Mouse (Mus musculus) hindbrain, embryonic 13.5 days (tissue): ENCODE measurements around the gene Rnf169. TPM values are rescaled to one million over a fixed set of nuclear protein-coding genes. Genes with fewer than 3 reads are reported as not detected.

ENCODE experiments used
- ATAC-seq: fragments of 200-750 bp; cut with Nextera tagmentation; 2 replicates; pipeline ENCODE4 v1.8.0; 2017; ENCODE audit warnings: moderate TSS enrichment; ENCODE audit not compliant: low FRiP score
- H3K27ac ChIP-seq: fragments of 300-500 bp; sonication (generic); 2 replicates; pipeline ENCODE4 v1.5.1; 2015; ENCODE audit warnings: inconsistent platforms, mild to moderate bottlenecking, moderate library complexity
- H3K27me3 ChIP-seq: fragments of 300-500 bp; sonication (generic); 2 replicates; pipeline ENCODE4 v1.6.1; 2015; ENCODE audit warnings: mild to moderate bottlenecking, inconsistent platforms
- H3K36me3 ChIP-seq: fragments of 300-500 bp; sonication (generic); 2 replicates; pipeline ENCODE4 v1.6.1; 2015; ENCODE audit warnings: mild to moderate bottlenecking, inconsistent platforms
- H3K4me1 ChIP-seq: fragments of 300-500 bp; sonication (generic); replicated peaks from 2 replicates; pipeline ENCODE4 v1.6.1; 2015; ENCODE audit warnings: inconsistent platforms
- H3K4me2 ChIP-seq: fragments of 300-500 bp; sonication (generic); 2 replicates; pipeline ENCODE4 v1.6.1; 2015; ENCODE audit warnings: inconsistent platforms, mild to moderate bottlenecking, moderate library complexity
- H3K4me3 ChIP-seq: fragments of 300-500 bp; sonication (generic); 2 replicates; pipeline ENCODE4 v1.5.1; 2015; ENCODE audit warnings: mild to moderate bottlenecking, inconsistent platforms
- H3K9ac ChIP-seq: fragments of 300-500 bp; sonication (generic); 2 replicates; pipeline ENCODE4 v1.6.1; 2015; ENCODE audit warnings: mild to moderate bottlenecking, inconsistent platforms
- H3K9me3 ChIP-seq: fragments of 300-500 bp; sonication (generic); 2 replicates; pipeline ENCODE4 v1.6.1; 2016; ENCODE audit warnings: inconsistent platforms
- WGBS: fragments of 180-500 bp; shearing (Covaris S2); methylation state at CpG from one replicate; pipeline ENCODE4 v1.1.7; 2015; 5-methylcytosine and 5-hydroxymethylcytosine counted together
- polyA plus RNA-seq: library from polyadenylated mRNA; unstranded; fragments of >200 nt; fragmentation: Nextera tagmentation; extraction: Ambion mirVana; gene quantifications from 2 replicates; pipeline ENCODE4 v1.2.1, GENCODE M21; 2015

Gene Rnf169
- polyA plus RNA-seq, 1 experiment from 2014 or later: 4.5 TPM

GRCm38 (mm10) chr7:99998668-99999067, 18.4 kb upstream of the Rnf169 start:
- 93% methylated on average over 3 of the region's 3 CpGs for WGBS
- no peak for ATAC-seq

GRCm38 (mm10) chr7:99995186-99995585, 14.9 kb upstream of the Rnf169 start:
- Histone ChIP-seq H3K9me3 (no peaks in the 10 kb centered on the region), H3K27ac (no peak overlapping the region), H3K9ac (no peak overlapping the region), H3K4me3 (no peak overlapping the region), H3K4me1 (no peaks in the 10 kb centered on the region), H3K27me3 (no peaks in the 10 kb centered on the region), H3K4me2 (no peak overlapping the region), H3K36me3 (no peaks in the 10 kb centered on the region)
- ATAC-seq: no peak
- WGBS: 67% methylated on average over 7 of the region's 7 CpGs

More at GRCm38 (mm10) chr7:99998668-99999067, 18.4 kb upstream of the Rnf169 start:
- Histone ChIP-seq H3K27ac (no peak overlapping the region), H3K36me3 (no peaks in the 10 kb centered on the region), H3K9ac (no peak overlapping the region), H3K4me3 (no peak overlapping the region), H3K4me2 (no peak overlapping the region), H3K27me3 (0 out of 2 replicates have a peak, but pooled peaks cover 7% of the 10 kb centered on the region), H3K9me3 (no peaks in the 10 kb centered on the region), H3K4me1 (no peaks in the 10 kb centered on the region)

GRCm38 (mm10) chr7:99993159-99993558, 12.9 kb upstream of the Rnf169 start:
- Histone ChIP-seq H3K4me1 (no peaks in the 10 kb centered on the region), H3K9ac (no peak overlapping the region), H3K36me3 (no peaks in the 10 kb centered on the region), H3K4me2 (no peak overlapping the region), H3K9me3 (no peaks in the 10 kb centered on the region), H3K27me3 (no peaks in the 10 kb centered on the region), H3K4me3 (no peak overlapping the region), H3K27ac (no peak overlapping the region)
- no peak for ATAC-seq
- 90% methylated on average over 7 of the region's 7 CpGs for WGBS

- Histone ChIP-seq H3K4me1 (no peaks in the 10 kb centered on the region), H3K4me2 (no peak overlapping the region), H3K9me3 (no peaks in the 10 kb centered on the region), H3K27me3 (no peaks in the 10 kb centered on the region; the same call in 1 of the 2 replicates), H3K9ac (no peak overlapping the region), H3K36me3 (no peaks in the 10 kb centered on the region), H3K27ac (no peak overlapping the region), H3K4me3 (no peak overlapping the region)
- ATAC-seq: no peak
- WGBS: 88% methylated on average over 7 of the region's 8 CpGs
Observed at GRCm38 (mm10) chr7:99990990-99991707, 10.9 kb upstream of the Rnf169 start.

- Histone ChIP-seq H3K4me3 (no peak overlapping the region), H3K27ac (no peak overlapping the region), H3K9ac (no peak overlapping the region), H3K9me3 (no peaks in the 10 kb centered on the region), H3K4me2 (0 out of 2 replicates have a peak overlapping the region, but pooled peaks have one; percentile 16), H3K27me3 (no peaks in the 10 kb centered on the region; the same call in 1 of the 2 replicates), H3K4me1 (no peaks in the 10 kb centered on the region), H3K36me3 (no peaks in the 10 kb centered on the region)
- WGBS: 57% methylated on average over 15 of the region's 15 CpGs
- no peak for ATAC-seq
Observed at GRCm38 (mm10) chr7:99989844-99990760, 9.9 kb upstream of the Rnf169 start.

GRCm38 (mm10) chr7:99988725-99989124, 8.5 kb upstream of the Rnf169 start:
- Histone ChIP-seq H3K27ac (no peak overlapping the region), H3K36me3 (no peaks in the 10 kb centered on the region), H3K9ac (no peak overlapping the region), H3K9me3 (no peaks in the 10 kb centered on the region), H3K4me1 (no peaks in the 10 kb centered on the region), H3K27me3 (no peaks in the 10 kb centered on the region; the same call in 1 of the 2 replicates), H3K4me3 (no peak overlapping the region), H3K4me2 (no peak overlapping the region)
- WGBS: 5% methylated on average over 4 of the region's 4 CpGs
- 0 out of 2 replicates have a peak, but pooled peaks have one; percentile 43 for ATAC-seq

- Histone ChIP-seq H3K9ac (no peak overlapping the region), H3K9me3 (no peaks in the 10 kb centered on the region), H3K36me3 (no peaks in the 10 kb centered on the region), H3K4me2 (no peak overlapping the region), H3K27ac (no peak overlapping the region), H3K4me3 (no peak overlapping the region), H3K27me3 (no peaks in the 10 kb centered on the region), H3K4me1 (peaks cover 24% of the 10 kb centered on the region)
- ATAC-seq: no peak
- WGBS: 82% methylated on average over 13 of the region's 13 CpGs
Observed at GRCm38 (mm10) chr7:99982256-99983242, 2.3 kb upstream of the Rnf169 start.

- Histone ChIP-seq H3K4me2 (no peak overlapping the region), H3K9me3 (no peaks in the 10 kb centered on the region), H3K27me3 (no peaks in the 10 kb centered on the region), H3K4me1 (peaks cover 26% of the 10 kb centered on the region), H3K4me3 (peak overlapping the region; percentile 95; the same call in 1 of the 2 replicates), H3K36me3 (no peaks in the 10 kb centered on the region), H3K27ac (peak overlapping the region; percentile 72), H3K9ac (no peak overlapping the region)
- WGBS: 6% methylated on average over 2 of the region's 2 CpGs
- ATAC-seq: no peak
Observed at GRCm38 (mm10) chr7:99981311-99981710, 1.1 kb upstream of the Rnf169 start.

- Histone ChIP-seq H3K4me1 (peaks cover 32% of the 10 kb centered on the region), H3K36me3 (no peaks in the 10 kb centered on the region), H3K9me3 (no peaks in the 10 kb centered on the region), H3K27me3 (no peaks in the 10 kb centered on the region), H3K4me2 (peak overlapping the region; percentile 86), H3K4me3 (peak overlapping the region; percentile 95), H3K27ac (peak overlapping the region; percentile 98), H3K9ac (peak overlapping the region; percentile 95)
- under 1% methylated on average over 51 of the region's 51 CpGs for WGBS
- peak; percentile 82 for ATAC-seq
Observed at GRCm38 (mm10) chr7:99979546-99980131, 609 bp downstream of the Rnf169 start.

- Histone ChIP-seq H3K4me1 (peaks cover 38% of the 10 kb centered on the region), H3K27ac (0 out of 2 replicates have a peak overlapping the region, but pooled peaks have one; percentile 35), H3K36me3 (no peaks in the 10 kb centered on the region), H3K9me3 (no peaks in the 10 kb centered on the region), H3K27me3 (no peaks in the 10 kb centered on the region), H3K4me2 (peak overlapping the region; percentile 86), H3K9ac (peak overlapping the region; percentile 95), H3K4me3 (peak overlapping the region; percentile 95)
- 11% methylated on average over 6 of the region's 6 CpGs for WGBS
- no peak for ATAC-seq
Observed at GRCm38 (mm10) chr7:99979081-99979480, 1.2 kb downstream of the Rnf169 start.

GRCm38 (mm10) chr7:99978041-99978440, 2.2 kb downstream of the Rnf169 start:
- no peak overlapping the region for H3K27ac ChIP-seq
- no peak for ATAC-seq
- WGBS: 87% methylated on average over 2 of the region's 2 CpGs
- H3K4me3 ChIP-seq: no peak overlapping the region
- no peaks in the 10 kb centered on the region for H3K27me3 ChIP-seq
- H3K9me3 ChIP-seq: no peaks in the 10 kb centered on the region
- H3K4me2 ChIP-seq: no peak overlapping the region
- peaks cover 46% of the 10 kb centered on the region for H3K4me1 ChIP-seq
- no peaks in the 10 kb centered on the region for H3K36me3 ChIP-seq
- H3K9ac ChIP-seq: no peak overlapping the region
